Mouse (Mus musculus): Measurements from ENCODE around the gene Elp5. TPM values are rescaled to one million over a fixed set of nuclear protein-coding genes. Genes with fewer than 3 reads are reported as not detected.
"Not testable (repeated sequence)": the region's sequence is repeated elsewhere in the genome, so short reads cannot be mapped to it uniquely, and the experiment has no call there.

The Elp5 gene
- polyA plus RNA-seq, 1 experiment from 2014 or later, result 29.9 TPM

DNA sequence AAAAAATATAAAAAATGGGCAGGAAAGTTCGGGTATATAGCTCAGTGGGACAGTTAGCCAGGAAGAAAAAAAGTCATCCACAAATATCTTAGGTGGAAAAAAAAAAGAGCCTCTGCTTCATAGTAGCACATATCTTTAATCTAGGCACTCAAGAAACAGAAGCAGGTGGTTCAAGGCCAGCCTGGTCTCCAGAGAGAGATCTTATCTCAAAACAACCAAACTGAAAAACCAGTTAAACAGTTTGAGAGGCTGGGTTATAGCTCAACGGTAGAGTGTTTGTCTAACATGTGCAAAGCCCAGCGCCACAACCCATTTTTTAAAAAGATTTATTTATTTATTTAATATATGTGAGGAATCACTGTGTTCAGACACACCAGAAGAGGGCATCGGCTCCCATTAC, 49.3 kb downstream of the Elp5 start:
- Histone ChIP-seq H3K4me3 (ENCODE audit: inconsistent target) (no peak overlapping the region), H3K27ac (no peak overlapping the region), H3K36me3 (ENCODE audit: inconsistent target) (no peaks in the 10 kb centered on the region), H3K79me2 (ENCODE audit: inconsistent target) (no peaks in the 10 kb centered on the region)
- WGBS (ENCODE audit: missing documents), result 71% methylated on average over 4 of the region's 4 CpGs

DNA sequence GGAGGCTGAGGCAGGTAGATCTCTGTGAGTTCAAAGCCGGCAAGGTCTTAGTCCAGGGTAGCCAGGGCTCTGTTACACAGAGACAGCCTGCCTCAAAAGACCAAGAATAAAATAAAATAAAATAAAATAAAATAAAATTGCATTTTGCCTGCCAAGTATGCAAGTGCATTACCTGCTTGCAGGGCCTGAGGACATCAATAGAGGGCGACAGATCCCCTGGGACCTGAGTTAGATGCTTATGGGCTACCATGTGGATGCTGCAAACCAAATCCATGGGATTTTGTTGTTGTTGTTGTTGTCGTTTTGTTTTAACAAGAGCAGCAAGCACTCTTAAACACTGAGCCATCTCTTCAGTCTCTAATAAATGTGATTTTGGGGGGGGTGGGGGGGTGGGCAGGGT, 50.1 kb downstream of the Elp5 start:
- Histone ChIP-seq H3K4me3 (ENCODE audit: inconsistent target) (no peak overlapping the region), H3K36me3 (ENCODE audit: inconsistent target) (no peaks in the 10 kb centered on the region), H3K27ac (no peak overlapping the region), H3K79me2 (ENCODE audit: inconsistent target) (no peaks in the 10 kb centered on the region)
- 72% methylated on average over 3 of the region's 3 CpGs for WGBS (ENCODE audit: missing documents)

DNA sequence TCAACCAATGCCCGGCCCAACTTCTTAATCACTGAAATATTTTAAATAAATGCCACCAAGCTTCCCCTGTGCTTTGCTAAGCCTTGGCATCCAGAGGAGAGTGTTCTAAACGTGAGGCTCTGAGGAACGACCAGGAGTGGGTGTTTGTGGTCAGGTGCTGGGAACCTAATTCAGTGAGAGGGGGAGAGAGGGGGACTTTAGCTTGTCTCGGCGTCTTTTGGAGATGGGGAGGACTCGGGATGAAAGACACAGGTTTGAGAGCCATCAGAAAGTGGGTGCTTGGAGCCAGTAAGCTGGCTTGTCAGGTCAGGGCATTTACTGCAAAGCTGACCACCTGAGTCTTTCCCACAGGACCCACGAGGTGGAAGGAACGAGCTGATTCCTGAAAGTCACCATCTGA, 50.5 kb downstream of the Elp5 start:
- WGBS (ENCODE audit: missing documents), result 28% methylated on average over 7 of the region's 8 CpGs
- no peaks in the 10 kb centered on the region for H3K36me3 ChIP-seq (ENCODE audit: inconsistent target)
- H3K4me3 ChIP-seq (ENCODE audit: inconsistent target), result no peak overlapping the region
- H3K79me2 ChIP-seq (ENCODE audit: inconsistent target), result no peaks in the 10 kb centered on the region
- peak overlapping the region; percentile 33; the same call in 1 of the 2 replicates for H3K27ac ChIP-seq

DNA sequence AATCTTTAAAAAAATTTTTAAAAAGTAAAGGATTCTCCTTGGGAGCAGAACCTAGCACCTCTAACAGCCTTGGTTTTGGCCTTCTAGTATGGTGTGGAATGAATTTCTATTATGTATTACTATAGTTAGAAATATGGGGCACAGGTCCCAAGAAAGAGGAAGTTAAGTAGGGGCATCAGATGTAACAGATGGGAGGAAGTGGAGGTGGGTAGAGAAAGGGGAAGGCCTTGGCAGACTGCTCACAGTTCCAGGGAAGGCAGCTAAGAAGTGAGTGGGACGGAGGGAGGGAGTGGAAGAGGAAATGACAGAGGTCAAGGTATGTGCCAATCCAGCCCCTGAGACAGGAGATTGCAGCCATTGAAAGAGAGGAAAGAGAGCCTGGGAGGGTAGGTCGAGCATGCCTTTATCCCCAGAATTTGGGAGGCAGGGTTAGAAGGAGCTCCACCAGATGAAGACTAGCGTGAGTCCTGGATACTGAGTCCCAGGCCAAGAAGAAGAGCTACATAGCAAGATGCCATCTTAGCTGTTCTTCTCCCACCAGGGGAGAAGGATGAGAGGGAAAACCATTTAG, 51.3 kb downstream of the Elp5 start:
- 5% methylated on average over 3 of the region's 3 CpGs for WGBS (ENCODE audit: missing documents)
- H3K4me3 ChIP-seq (ENCODE audit: inconsistent target), result no peak overlapping the region
- no peaks in the 10 kb centered on the region for H3K36me3 ChIP-seq (ENCODE audit: inconsistent target)
- H3K27ac ChIP-seq, result peak overlapping the region; percentile 33
- no peaks in the 10 kb centered on the region for H3K79me2 ChIP-seq (ENCODE audit: inconsistent target)

DNA sequence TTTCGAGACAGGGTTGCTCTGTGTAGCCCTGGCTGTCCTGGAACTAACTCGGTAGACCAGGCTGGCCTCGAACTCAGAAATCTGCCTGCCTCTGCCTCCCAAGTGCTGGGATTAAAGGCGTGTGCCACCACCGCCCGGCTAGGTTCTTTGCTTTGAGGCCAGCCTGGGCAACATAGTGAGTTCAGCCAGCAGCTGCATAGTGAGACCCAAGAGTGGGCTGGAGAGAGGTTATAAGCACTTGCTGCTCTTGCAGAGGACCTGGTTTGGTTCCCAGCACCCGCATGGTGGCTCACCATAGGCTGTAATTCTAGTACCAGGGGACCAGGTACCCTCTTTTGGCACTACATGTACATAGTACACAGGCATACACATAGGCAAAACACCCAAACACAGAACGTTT, 52.1 kb downstream of the Elp5 start:
- not testable (repeated sequence) for H3K4me3 ChIP-seq (ENCODE audit: inconsistent target); H3K27ac ChIP-seq; H3K36me3 ChIP-seq (ENCODE audit: inconsistent target); H3K79me2 ChIP-seq (ENCODE audit: inconsistent target)
- 89% methylated on average over 8 of the region's 8 CpGs for WGBS (ENCODE audit: missing documents)

DNA sequence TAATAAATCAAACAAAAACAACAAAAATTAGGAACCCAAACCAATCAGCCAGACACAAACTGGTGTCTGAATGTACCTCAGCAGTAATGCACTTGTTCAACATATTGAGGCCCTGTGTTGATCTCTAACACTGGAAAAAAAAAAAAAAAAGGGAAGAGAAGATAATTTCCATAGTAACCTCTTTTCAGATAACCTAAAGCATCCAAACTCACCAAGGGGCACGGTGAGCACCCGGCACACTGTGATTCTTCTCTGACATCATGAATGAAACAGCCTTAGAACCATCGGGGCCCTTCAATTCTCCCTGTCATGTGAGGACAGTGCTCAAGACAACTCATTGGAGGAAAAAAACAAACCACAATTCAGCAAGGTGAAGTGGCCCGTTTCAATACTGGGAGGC, 52.6 kb downstream of the Elp5 start:
- Histone ChIP-seq H3K36me3 (ENCODE audit: inconsistent target) (no peaks in the 10 kb centered on the region), H3K79me2 (ENCODE audit: inconsistent target) (no peaks in the 10 kb centered on the region), H3K27ac (no peak overlapping the region), H3K4me3 (ENCODE audit: inconsistent target) (no peak overlapping the region)
- whole genome bisulfite sequencing (ENCODE audit: missing documents), result 57% methylated on average over 4 of the region's 4 CpGs

DNA sequence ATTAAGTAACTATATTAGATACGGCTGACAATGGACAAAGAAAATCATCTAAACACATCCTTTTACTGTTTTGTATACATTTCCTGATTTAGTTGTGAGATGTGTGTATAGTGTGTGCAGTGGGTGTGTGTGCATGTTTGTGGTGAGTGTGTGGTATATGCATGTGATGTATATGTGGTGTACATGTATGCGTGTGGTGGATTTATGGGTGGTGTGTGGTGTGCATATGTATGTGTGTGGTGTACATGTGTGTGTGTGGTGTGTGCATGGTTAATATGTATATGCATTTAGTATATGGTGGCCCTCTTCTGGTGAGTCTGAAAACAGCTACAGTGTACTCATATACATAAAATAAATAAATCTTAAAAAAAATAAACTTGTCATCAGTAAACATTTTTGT, 54.8 kb downstream of the Elp5 start:
- Histone ChIP-seq H3K27ac (no peak overlapping the region), H3K79me2 (ENCODE audit: inconsistent target) (no peaks in the 10 kb centered on the region), H3K4me3 (ENCODE audit: inconsistent target) (no peak overlapping the region), H3K36me3 (ENCODE audit: inconsistent target) (no peaks in the 10 kb centered on the region)
- WGBS (ENCODE audit: missing documents), result 95% methylated on average over 2 of the region's 2 CpGs

DNA sequence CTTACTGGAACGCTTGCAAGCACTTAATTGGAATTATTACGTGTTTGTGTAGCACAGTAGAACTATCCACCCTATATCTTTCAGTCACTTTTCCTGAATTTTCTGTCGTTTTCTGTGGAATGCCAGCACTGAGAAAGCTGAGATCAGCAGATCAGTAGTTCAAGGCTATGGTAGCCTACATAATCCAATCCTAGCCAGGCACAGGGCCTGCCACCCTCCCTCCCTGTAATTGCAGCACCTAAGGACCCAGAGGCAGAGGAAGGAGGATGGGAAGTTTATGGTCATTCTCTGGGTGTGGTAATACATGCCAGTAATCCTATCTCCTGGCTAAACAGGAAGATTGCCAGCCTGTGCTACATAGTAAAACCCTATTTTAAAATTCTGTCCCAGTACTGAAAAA, 59.5 kb downstream of the Elp5 start:
- H3K4me3 ChIP-seq (ENCODE audit: inconsistent target), result peak overlapping the region; percentile 67; the same call in 1 of the 2 replicates
- 80% methylated on average over 3 of the region's 3 CpGs for WGBS (ENCODE audit: missing documents)
- peaks cover 10% of the 10 kb centered on the region; the same call in 1 of the 2 replicates for H3K36me3 ChIP-seq (ENCODE audit: inconsistent target)
- peak overlapping the region; percentile 85 for H3K27ac ChIP-seq
- H3K79me2 ChIP-seq (ENCODE audit: inconsistent target), result peaks cover 25% of the 10 kb centered on the region

DNA sequence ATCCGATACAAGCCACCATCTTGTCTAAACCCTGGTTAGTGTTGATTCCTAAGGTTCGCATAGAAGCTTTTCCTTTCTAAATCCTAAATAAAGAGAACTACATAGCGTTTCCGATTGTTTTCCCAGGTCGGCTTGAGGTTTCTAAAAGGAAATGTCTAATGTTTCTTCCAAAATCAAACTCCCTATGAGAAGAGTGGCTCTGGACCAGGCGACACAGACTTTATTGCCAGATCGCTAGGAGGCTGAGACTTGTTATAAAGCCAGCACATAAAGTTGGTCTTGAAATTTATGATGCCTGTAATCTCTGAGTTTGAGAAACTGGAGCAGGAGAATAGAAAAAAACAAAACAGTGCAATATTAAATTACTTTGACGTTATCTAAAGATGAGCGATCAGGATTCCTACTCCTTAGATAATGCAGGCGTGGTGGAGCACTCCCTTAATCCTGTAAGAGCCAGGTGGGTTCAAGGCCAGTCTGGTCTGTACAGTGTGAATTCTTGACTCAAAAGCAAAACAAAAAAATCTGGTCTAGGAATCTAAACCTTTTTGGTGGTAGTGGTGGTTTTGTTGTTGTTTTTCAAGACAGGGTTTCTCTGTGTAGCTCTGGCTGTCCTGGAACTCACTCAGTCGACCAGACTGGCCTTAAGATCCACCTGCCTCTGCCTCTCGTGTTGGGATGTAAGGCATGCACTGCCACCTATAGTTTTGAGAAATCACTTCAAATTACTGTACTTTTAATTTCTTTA, 60.1 kb downstream of the Elp5 start:
- 9% methylated on average over 12 of the region's 12 CpGs for WGBS (ENCODE audit: missing documents)
- Histone ChIP-seq H3K27ac (peak overlapping the region; percentile 85), H3K4me3 (ENCODE audit: inconsistent target) (peak overlapping the region; percentile 67), H3K79me2 (ENCODE audit: inconsistent target) (peaks cover 31% of the 10 kb centered on the region), H3K36me3 (ENCODE audit: inconsistent target) (peaks cover 15% of the 10 kb centered on the region; the same call in 1 of the 2 replicates)

DNA sequence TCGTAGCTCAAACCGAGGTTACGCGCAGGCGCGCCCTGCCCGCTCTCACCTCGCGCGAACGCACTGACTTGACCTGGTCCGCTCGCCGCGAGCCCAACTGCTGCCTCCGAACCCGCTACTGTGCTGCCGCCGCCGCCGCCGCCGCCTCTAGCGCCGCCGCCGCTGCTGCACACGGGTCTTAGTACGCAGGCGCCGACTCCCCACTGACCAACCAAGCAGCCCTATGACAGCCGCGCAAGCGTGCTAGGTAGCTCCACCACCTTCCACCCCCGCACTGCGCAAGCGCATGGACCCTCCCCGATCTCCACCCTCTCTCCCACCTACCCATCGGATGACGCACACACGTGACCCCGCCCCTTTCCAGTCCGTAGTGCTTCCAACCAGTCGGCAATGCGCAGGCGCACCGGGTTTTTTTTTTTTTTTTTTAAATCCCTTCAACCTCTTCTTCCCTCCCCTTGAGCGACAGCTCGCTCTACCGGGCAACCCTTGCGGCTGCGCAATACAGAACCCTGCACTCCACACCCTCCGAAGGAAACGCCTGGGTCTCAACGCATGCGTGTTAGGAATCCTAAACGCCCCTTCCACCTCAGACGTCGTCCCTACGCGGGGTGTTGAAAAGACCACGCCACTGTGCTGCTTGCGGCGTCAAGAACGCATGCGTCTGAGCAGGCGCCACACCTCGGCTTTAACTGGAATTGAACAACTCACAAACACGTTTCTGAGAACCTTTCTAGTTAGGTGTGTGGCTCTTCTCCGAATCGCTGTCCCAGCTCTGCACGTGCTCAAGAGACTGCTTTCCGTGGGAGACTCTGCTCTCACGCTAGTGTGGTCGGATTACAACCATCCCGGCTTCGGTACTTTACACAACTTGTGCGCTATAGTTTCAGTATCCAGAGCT, 61.0 kb downstream of the Elp5 start, which contains the start of gene Eif5a:
Gene Eif5a, minus strand, starts transcription at position 845 of the 898 bp plus-strand sequence.
- Histone ChIP-seq H3K4me3 (ENCODE audit: inconsistent target) (peak within 1 kb of the TSS; percentile 86), H3K27ac (peak within 1 kb of the TSS; percentile 85), H3K36me3 (ENCODE audit: inconsistent target) (peaks cover 24% of the 10 kb centered on the region), H3K79me2 (ENCODE audit: inconsistent target) (peaks cover 39% of the 10 kb centered on the region)
- WGBS (ENCODE audit: missing documents), result under 1% methylated on average over 78 of the region's 78 CpGs

DNA sequence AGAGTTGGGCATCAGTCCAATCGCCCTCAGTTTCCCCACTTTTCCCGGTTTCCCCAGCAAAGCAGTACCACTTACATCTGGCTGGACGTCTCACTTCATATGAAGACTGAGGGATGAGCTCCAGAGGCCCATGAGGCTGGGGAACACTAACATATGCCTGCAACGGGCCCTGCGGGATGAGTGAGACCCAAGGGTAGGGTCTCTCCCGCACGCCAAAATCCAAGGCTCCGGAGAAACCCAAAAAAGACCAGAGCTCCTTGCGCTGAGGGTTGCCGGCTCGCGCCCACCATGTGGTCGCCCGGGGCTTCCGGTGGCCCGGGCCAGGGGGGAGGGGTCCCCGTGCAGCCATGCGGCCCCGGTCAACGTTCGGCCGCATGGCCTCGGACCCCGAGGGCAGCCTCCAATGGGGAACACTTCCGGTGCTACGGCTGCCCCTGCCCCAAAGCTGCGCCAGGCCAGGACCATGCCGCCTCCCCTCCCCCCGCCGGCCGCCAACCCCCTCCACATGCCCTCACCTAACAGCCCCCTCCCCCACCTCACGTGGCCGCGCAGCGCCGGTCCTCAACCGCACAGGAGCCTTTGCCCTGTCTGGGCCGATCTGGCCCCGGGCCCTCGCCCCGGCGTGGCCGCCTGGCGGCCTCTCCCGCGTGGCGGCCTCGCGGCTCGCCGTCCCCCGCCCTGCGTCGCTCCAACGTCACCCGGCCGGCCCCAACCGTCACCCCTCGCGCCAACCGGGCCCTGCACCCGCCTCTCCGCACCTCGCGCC, 61.9 kb downstream of the Elp5 start:
- peaks cover 48% of the 10 kb centered on the region for H3K79me2 ChIP-seq (ENCODE audit: inconsistent target)
- peak overlapping the region; percentile 86 for H3K4me3 ChIP-seq (ENCODE audit: inconsistent target)
- H3K27ac ChIP-seq, result peak overlapping the region; percentile 77
- H3K36me3 ChIP-seq (ENCODE audit: inconsistent target), result peaks cover 33% of the 10 kb centered on the region
- WGBS (ENCODE audit: missing documents), result under 1% methylated on average over 42 of the region's 65 CpGs

DNA sequence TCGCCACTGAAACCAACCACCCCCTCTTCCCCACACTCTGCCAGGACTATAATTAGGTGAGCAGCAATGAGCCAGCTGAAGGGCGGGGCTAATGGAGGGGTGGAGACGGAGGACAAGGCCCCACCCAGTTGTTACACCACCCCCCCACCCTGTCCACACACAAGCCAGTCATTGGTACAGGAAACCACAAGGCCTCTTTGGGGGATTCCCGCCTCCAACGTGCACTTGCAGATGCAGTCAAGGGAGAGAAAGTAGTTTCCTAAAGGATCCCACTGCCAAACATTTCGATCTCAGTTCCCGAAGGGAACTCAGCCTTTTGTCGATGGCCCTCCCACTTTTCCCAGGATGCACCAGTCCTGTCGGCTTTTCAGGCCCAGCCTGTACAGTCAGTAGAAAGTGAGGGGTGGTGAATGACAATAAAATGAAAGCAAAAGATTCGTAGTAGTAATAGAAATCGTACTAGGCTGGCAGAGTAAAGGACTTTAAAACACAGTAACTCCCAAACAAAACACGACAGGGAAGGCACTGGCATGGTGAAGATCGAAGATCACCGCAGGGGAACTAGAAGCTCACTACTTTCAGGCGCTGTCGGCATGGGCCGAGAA, 62.6 kb downstream of the Elp5 start:
- WGBS (ENCODE audit: missing documents), result 1% methylated on average over 17 of the region's 17 CpGs
- H3K79me2 ChIP-seq (ENCODE audit: inconsistent target), result peaks cover 55% of the 10 kb centered on the region

DNA sequence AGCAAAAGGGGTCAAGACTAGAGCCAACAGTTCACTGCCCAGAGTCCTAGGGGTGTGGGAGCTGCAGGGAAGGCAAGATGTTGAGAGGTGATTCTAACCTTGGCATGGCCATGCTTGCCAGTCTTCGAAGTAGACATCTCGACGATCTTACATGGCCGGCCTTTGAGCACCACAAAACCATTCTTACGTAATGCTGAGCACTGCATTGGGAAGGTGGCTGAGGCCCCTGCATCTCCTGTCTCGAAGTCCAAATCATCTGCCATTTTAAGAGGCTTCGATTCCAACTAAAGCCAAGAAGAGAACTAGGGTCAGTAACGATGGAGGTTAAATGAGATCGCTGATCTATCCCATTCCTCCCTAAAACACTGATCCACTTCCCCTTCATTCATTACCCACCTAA, 63.3 kb downstream of the Elp5 start:
- H3K4me3 ChIP-seq (ENCODE audit: inconsistent target), result peak overlapping the region; percentile 86
- peaks cover 33% of the 10 kb centered on the region for H3K36me3 ChIP-seq (ENCODE audit: inconsistent target)
- WGBS (ENCODE audit: missing documents), result 34% methylated on average over 9 of the region's 9 CpGs
- H3K79me2 ChIP-seq (ENCODE audit: inconsistent target), result peaks cover 61% of the 10 kb centered on the region
- H3K27ac ChIP-seq, result peak overlapping the region; percentile 77

More for the DNA sequence above, 62.6 kb downstream of the Elp5 start:
- Histone ChIP-seq H3K4me3 (ENCODE audit: inconsistent target) (peak overlapping the region; percentile 86), H3K27ac (peak overlapping the region; percentile 77), H3K36me3 (ENCODE audit: inconsistent target) (peaks cover 33% of the 10 kb centered on the region)

Measured in macrophage (primary cell).